Mouse (Mus musculus): ENCODE results near the gene Prmt1.

The Prmt1 gene

GRCm38 (mm10) chr7:44957183-44957835 lies 29.1 kb downstream of the Prmt1 start:
- Histone ChIP-seq H3K36me3 (ENCODE audit: insufficient read depth, low read length) (peaks cover 49% of the 10 kb centered on the region), H3K4me1 (replicated peaks; ENCODE audit: low read depth, low read length) (peaks cover 44% of the 10 kb centered on the region), H3K9me3 (ENCODE audit: low read length) (no peaks in the 10 kb centered on the region), H3K27me3 (ENCODE audit: insufficient read depth, low read length) (no peaks in the 10 kb centered on the region), H3K4me3 (replicated peaks; ENCODE audit: low read length) (peak overlapping the region; percentile 41; the same call in 1 of the 2 replicates)
- TF ChIP-seq NANOG (IDR thresholded peaks at IDR 0.05; ENCODE audit: borderline replicate concordance, low read length): no peak

- H3K4me1 ChIP-seq (replicated peaks; ENCODE audit: low read depth, low read length): peaks cover 48% of the 10 kb centered on the region
- no peak overlapping the region for H3K4me3 ChIP-seq (replicated peaks; ENCODE audit: low read length)
Observed at GRCm38 (mm10) chr7:44956266-44956665, 30.1 kb downstream of the Prmt1 start.

GRCm38 (mm10) chr7:44955628-44956027 lies 30.7 kb downstream of the Prmt1 start:
- peaks cover 54% of the 10 kb centered on the region for H3K4me1 ChIP-seq (replicated peaks; ENCODE audit: low read depth, low read length)
- H3K27me3 ChIP-seq (ENCODE audit: insufficient read depth, low read length): peaks cover 7% of the 10 kb centered on the region
- peaks cover 32% of the 10 kb centered on the region for H3K36me3 ChIP-seq (ENCODE audit: insufficient read depth, low read length)
- no peaks in the 10 kb centered on the region for H3K9me3 ChIP-seq (ENCODE audit: low read length)
- TF ChIP-seq POU5F1 (IDR thresholded peaks at IDR 0.05; ENCODE audit: borderline replicate concordance, low read length) (no peak), CTCF (conservative IDR thresholded peaks at IDR 0.05; ENCODE audit: low read length) (peak; percentile 60)
- no peak overlapping the region for H3K4me3 ChIP-seq (replicated peaks; ENCODE audit: low read length)

More at GRCm38 (mm10) chr7:44956266-44956665, 30.1 kb downstream of the Prmt1 start:
- Histone ChIP-seq H3K9me3 (ENCODE audit: low read length) (no peaks in the 10 kb centered on the region), H3K27me3 (ENCODE audit: insufficient read depth, low read length) (0 out of 2 replicates have a peak, but pooled peaks cover under 1% of the 10 kb centered on the region), H3K36me3 (ENCODE audit: insufficient read depth, low read length) (peaks cover 38% of the 10 kb centered on the region)
- no peak for TF ChIP-seq POU5F1 (IDR thresholded peaks at IDR 0.05; ENCODE audit: borderline replicate concordance, low read length)
- no peak for TF ChIP-seq CTCF (conservative IDR thresholded peaks at IDR 0.05; ENCODE audit: low read length)

DNA sequence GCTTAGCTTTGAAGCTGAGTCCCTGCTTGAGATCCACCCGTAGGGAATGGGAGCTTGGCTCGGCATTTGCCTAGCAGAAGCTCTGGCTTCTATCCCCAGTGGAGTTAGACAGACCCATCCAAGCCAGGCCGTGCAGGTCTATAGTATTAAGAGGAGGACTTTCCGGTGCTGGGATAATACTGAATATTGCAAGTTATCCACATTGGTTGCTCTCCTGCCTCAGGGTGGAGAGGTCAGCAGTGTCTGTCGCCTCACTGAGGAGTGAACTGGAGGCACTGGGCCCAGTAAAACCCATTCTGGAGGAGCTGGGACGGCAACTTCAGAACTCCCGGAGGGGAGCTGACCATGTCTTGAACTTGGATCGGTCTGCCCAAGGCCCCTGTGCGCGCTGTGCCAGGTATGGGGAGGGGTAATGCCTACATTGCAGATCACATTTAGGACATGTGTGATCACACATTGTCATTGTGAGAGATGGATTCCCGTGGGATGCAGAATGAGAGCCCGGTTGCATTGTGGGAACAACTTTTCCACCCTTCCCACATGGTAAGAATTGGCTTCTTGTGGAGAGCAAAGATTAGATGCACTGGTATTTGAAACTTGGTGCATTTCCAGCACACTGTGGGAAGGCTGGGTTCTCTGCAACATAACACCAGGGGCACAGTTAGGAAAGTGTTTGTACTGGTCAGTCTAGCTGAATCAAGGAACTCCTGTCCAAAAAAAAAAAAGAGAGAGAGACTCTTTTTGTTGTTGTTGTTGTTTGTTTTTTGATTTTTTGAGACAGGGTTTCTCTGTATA lies 32.1 kb downstream of the Prmt1 start:
- peaks cover 62% of the 10 kb centered on the region for H3K4me1 ChIP-seq (replicated peaks; ENCODE audit: low read depth, low read length)
- no peaks in the 10 kb centered on the region for H3K9me3 ChIP-seq (ENCODE audit: low read length)
- peaks cover 14% of the 10 kb centered on the region for H3K27me3 ChIP-seq (ENCODE audit: insufficient read depth, low read length)
- peaks cover 19% of the 10 kb centered on the region for H3K36me3 ChIP-seq (ENCODE audit: insufficient read depth, low read length)
- no peak overlapping the region for H3K4me3 ChIP-seq (replicated peaks; ENCODE audit: low read length)
- no peak for TF ChIP-seq NANOG (IDR thresholded peaks at IDR 0.05; ENCODE audit: borderline replicate concordance, low read length)
- TF ChIP-seq CTCF (conservative IDR thresholded peaks at IDR 0.05; ENCODE audit: low read length): no peak
- no peak for TF ChIP-seq POU5F1 (IDR thresholded peaks at IDR 0.05; ENCODE audit: borderline replicate concordance, low read length)

- H3K4me3 ChIP-seq (replicated peaks; ENCODE audit: low read length): no peak overlapping the region
- H3K36me3 ChIP-seq (ENCODE audit: insufficient read depth, low read length): peaks cover 11% of the 10 kb centered on the region
- no peaks in the 10 kb centered on the region for H3K9me3 ChIP-seq (ENCODE audit: low read length)
- TF ChIP-seq NANOG (IDR thresholded peaks at IDR 0.05; ENCODE audit: borderline replicate concordance, low read length): no peak
- no peak for TF ChIP-seq POU5F1 (IDR thresholded peaks at IDR 0.05; ENCODE audit: borderline replicate concordance, low read length)
- no peak for TF ChIP-seq CTCF (conservative IDR thresholded peaks at IDR 0.05; ENCODE audit: low read length)
- peaks cover 62% of the 10 kb centered on the region for H3K4me1 ChIP-seq (replicated peaks; ENCODE audit: low read depth, low read length)
- peaks cover 18% of the 10 kb centered on the region for H3K27me3 ChIP-seq (ENCODE audit: insufficient read depth, low read length)
Observed at GRCm38 (mm10) chr7:44953561-44953960, 32.8 kb downstream of the Prmt1 start.

DNA sequence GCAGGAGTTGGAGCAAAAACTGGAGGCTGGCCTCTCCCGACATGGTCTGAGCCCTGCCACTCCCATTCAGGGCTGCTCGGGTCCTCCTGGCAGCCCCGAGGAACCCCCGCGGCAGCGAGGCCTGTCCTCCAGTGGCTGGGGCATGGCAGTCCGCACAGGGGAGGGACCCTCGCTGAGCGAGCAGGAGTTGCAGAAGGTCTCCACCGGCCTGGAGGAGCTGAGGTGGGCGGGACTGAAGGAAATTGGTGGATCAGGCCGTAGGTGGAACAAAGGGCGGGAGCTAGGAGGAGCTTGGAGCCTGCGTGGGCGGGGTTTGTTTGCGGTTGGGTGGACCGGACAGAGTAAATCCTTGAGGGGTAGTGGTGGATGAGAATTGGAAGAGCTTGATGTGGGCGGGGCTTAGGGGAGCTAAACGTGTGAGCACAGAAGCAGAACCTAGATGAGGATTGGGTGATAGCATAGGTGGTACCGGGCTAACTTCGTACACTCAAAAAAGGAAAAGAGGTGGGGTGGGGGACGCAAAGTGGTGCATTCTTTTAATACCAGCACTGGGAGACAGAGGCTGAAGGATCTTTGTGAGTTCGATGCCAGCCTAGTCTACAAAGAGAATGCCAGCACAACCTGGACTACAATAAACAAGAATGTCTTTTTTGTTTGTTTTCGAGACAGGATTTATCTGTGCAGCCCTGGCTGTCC lies 33.6 kb downstream of the Prmt1 start:
- Histone ChIP-seq H3K4me1 (replicated peaks; ENCODE audit: low read depth, low read length) (peaks cover 55% of the 10 kb centered on the region), H3K4me3 (replicated peaks; ENCODE audit: low read length) (peak overlapping the region; percentile 84), H3K9me3 (ENCODE audit: low read length) (no peaks in the 10 kb centered on the region), H3K27me3 (ENCODE audit: insufficient read depth, low read length) (peaks cover 18% of the 10 kb centered on the region), H3K36me3 (ENCODE audit: insufficient read depth, low read length) (peaks cover 4% of the 10 kb centered on the region)
- TF ChIP-seq CTCF (conservative IDR thresholded peaks at IDR 0.05; ENCODE audit: low read length) (no peak), POU5F1 (IDR thresholded peaks at IDR 0.05; ENCODE audit: borderline replicate concordance, low read length) (no peak), NANOG (IDR thresholded peaks at IDR 0.05; ENCODE audit: borderline replicate concordance, low read length) (no peak)

DNA sequence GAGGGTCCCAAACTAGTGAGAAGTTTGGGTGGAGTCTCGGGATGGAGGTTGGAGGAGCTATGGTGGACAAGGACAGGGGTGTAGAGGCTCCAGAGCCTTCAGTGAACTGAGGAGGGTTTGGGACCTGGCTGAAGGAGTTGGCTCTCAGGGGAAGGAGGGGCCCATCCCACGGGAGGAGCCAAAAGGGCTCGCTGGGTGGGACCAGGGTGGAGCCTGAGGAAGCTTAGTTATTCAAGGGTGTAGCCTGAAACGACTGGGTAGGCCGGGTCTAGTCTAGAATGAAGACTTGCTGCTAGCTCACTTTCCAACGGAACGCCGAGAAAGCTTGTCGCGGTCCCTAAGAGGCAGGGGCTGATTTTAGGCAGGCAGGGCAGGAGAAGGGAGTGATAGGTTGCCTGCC lies 34.4 kb downstream of the Prmt1 start:
- peak overlapping the region; percentile 84 for H3K4me3 ChIP-seq (replicated peaks; ENCODE audit: low read length)
- no peaks in the 10 kb centered on the region for H3K9me3 ChIP-seq (ENCODE audit: low read length)
- peaks cover 47% of the 10 kb centered on the region for H3K4me1 ChIP-seq (replicated peaks; ENCODE audit: low read depth, low read length)
- no peaks in the 10 kb centered on the region; the same call in 1 of the 2 replicates for H3K36me3 ChIP-seq (ENCODE audit: insufficient read depth, low read length)
- peaks cover 18% of the 10 kb centered on the region for H3K27me3 ChIP-seq (ENCODE audit: insufficient read depth, low read length)
- TF ChIP-seq CTCF (conservative IDR thresholded peaks at IDR 0.05; ENCODE audit: low read length) (no peak), NANOG (IDR thresholded peaks at IDR 0.05; ENCODE audit: borderline replicate concordance, low read length) (no peak), POU5F1 (IDR thresholded peaks at IDR 0.05; ENCODE audit: borderline replicate concordance, low read length) (no peak)

GRCm38 (mm10) chr7:44949922-44950321 lies 36.4 kb downstream of the Prmt1 start:
- Histone ChIP-seq H3K9me3 (ENCODE audit: low read length) (no peaks in the 10 kb centered on the region), H3K4me1 (replicated peaks; ENCODE audit: low read depth, low read length) (peaks cover 45% of the 10 kb centered on the region), H3K4me3 (replicated peaks; ENCODE audit: low read length) (peak overlapping the region; percentile 84; the same call in 1 of the 2 replicates), H3K36me3 (ENCODE audit: insufficient read depth, low read length) (no peaks in the 10 kb centered on the region), H3K27me3 (ENCODE audit: insufficient read depth, low read length) (peaks cover 18% of the 10 kb centered on the region)
- TF ChIP-seq CTCF (conservative IDR thresholded peaks at IDR 0.05; ENCODE audit: low read length) (no peak), NANOG (IDR thresholded peaks at IDR 0.05; ENCODE audit: borderline replicate concordance, low read length) (no peak), POU5F1 (IDR thresholded peaks at IDR 0.05; ENCODE audit: borderline replicate concordance, low read length) (no peak)

Data from E14TG2a.4 (cell line).